8 mouse cellular contexts compared by ENCODE assay signal in genomic region chr2:66644384-66644783, GRCm38 (mm10). TPM values are rescaled to one million over a fixed set of nuclear protein-coding genes. Genes with fewer than 3 reads are reported as not detected.
DNase-seq lines count a peak whose midpoint lies in the region; ATAC-seq and TF ChIP-seq lines count a peak whose summit lies in the region.

No protein-coding gene starts in this region.

- no peak overlapping the region for H3K4me2 ChIP-seq in embryonic facial prominence, embryonic 11.5 days (ENCODE audit: low read depth, low read length)
- H3K4me2 ChIP-seq in lung, embryonic 14.5 days: no peak overlapping the region
- H3K4me2 ChIP-seq in forebrain, embryonic 12.5 days: no peak overlapping the region
- H3K4me2 ChIP-seq in midbrain, postnatal 0 days (ENCODE audit: low read depth, low read length, poor library complexity, severe bottlenecking): no peak overlapping the region

- H3K36me3 ChIP-seq in embryonic facial prominence, embryonic 11.5 days (replicated peaks; ENCODE audit: control insufficient read depth, insufficient read depth, low read depth, low read length): no peaks in the 10 kb centered on the region
- H3K36me3 ChIP-seq in embryonic facial prominence, embryonic 10.5 days (replicated peaks): no peaks in the 10 kb centered on the region
- no peaks in the 10 kb centered on the region for H3K36me3 ChIP-seq in lung, embryonic 14.5 days (ENCODE audit: insufficient read depth)
- no peaks in the 10 kb centered on the region for H3K36me3 ChIP-seq in forebrain, embryonic 12.5 days (replicated peaks)
- H3K36me3 ChIP-seq in midbrain, postnatal 0 days (ENCODE audit: insufficient read depth, low read length): no peaks in the 10 kb centered on the region

- no peaks in the 10 kb centered on the region for H3K27me3 ChIP-seq in embryonic facial prominence, embryonic 11.5 days (ENCODE audit: control insufficient read depth, insufficient read depth, low read length)
- no peaks in the 10 kb centered on the region for H3K27me3 ChIP-seq in embryonic facial prominence, embryonic 10.5 days (replicated peaks; ENCODE audit: low read depth, poor library complexity, severe bottlenecking)
- H3K27me3 ChIP-seq in lung, embryonic 14.5 days (ENCODE audit: insufficient read depth, low read length): no peaks in the 10 kb centered on the region
- H3K27me3 ChIP-seq in forebrain, embryonic 12.5 days: no peaks in the 10 kb centered on the region
- H3K27me3 ChIP-seq in midbrain, postnatal 0 days (ENCODE audit: insufficient read depth, low read length): no peaks in the 10 kb centered on the region

- no peak for ATAC-seq in embryonic facial prominence, embryonic 11.5 days (replicated peaks; ENCODE audit: insufficient number of reproducible peaks, low FRiP score, low TSS enrichment, low read depth)
- ATAC-seq in lung, embryonic 14.5 days (ENCODE audit: insufficient read depth): no peak
- peak; percentile 70; the same call in 1 of the 2 replicates for ATAC-seq in forebrain, embryonic 12.5 days (ENCODE audit: low FRiP score)
- ATAC-seq in midbrain, postnatal 0 days (ENCODE audit: low FRiP score): no peak

- 29% methylated on average over 5 of the region's 5 CpGs for WGBS in embryonic facial prominence, embryonic 11.5 days
- WGBS in embryonic facial prominence, embryonic 10.5 days: 38% methylated on average over 5 of the region's 5 CpGs
- WGBS in lung, embryonic 14.5 days: 19% methylated on average over 5 of the region's 5 CpGs
- WGBS in forebrain, embryonic 12.5 days: 29% methylated on average over 5 of the region's 5 CpGs
- WGBS in midbrain, postnatal 0 days: 23% methylated on average over 5 of the region's 5 CpGs

- H3K9ac ChIP-seq in embryonic facial prominence, embryonic 11.5 days (replicated peaks; ENCODE audit: low read length): no peak overlapping the region
- H3K9ac ChIP-seq in lung, embryonic 14.5 days: no peak overlapping the region
- H3K9ac ChIP-seq in forebrain, embryonic 12.5 days: no peak overlapping the region
- no peak overlapping the region for H3K9ac ChIP-seq in midbrain, postnatal 0 days (replicated peaks; ENCODE audit: low read length, poor library complexity, severe bottlenecking)

- H3K4me1 ChIP-seq in embryonic facial prominence, embryonic 11.5 days (ENCODE audit: control insufficient read depth, insufficient read depth, low read length): no peaks in the 10 kb centered on the region
- H3K4me1 ChIP-seq in embryonic facial prominence, embryonic 10.5 days: no peaks in the 10 kb centered on the region
- no peaks in the 10 kb centered on the region for H3K4me1 ChIP-seq in lung, embryonic 14.5 days (ENCODE audit: insufficient read depth)
- H3K4me1 ChIP-seq in forebrain, embryonic 12.5 days: no peaks in the 10 kb centered on the region
- no peaks in the 10 kb centered on the region for H3K4me1 ChIP-seq in midbrain, postnatal 0 days (ENCODE audit: insufficient read depth, low read length)

- H3K4me3 ChIP-seq in embryonic facial prominence, embryonic 11.5 days (ENCODE audit: low read depth, low read length): no peak overlapping the region
- H3K4me3 ChIP-seq in embryonic facial prominence, embryonic 10.5 days: no peak overlapping the region
- no peak overlapping the region for H3K4me3 ChIP-seq in lung, embryonic 14.5 days (ENCODE audit: low read depth, low read length)
- no peak overlapping the region for H3K4me3 ChIP-seq in forebrain, embryonic 12.5 days (replicated peaks)
- no peak overlapping the region for H3K4me3 ChIP-seq in midbrain, postnatal 0 days (ENCODE audit: low read depth, low read length)

- H3K9me3 ChIP-seq in embryonic facial prominence, embryonic 11.5 days (replicated peaks; ENCODE audit: control insufficient read depth, low read length): no peaks in the 10 kb centered on the region
- no peaks in the 10 kb centered on the region for H3K9me3 ChIP-seq in embryonic facial prominence, embryonic 10.5 days
- H3K9me3 ChIP-seq in lung, embryonic 14.5 days (ENCODE audit: low read depth, low read length): no peaks in the 10 kb centered on the region
- no peaks in the 10 kb centered on the region for H3K9me3 ChIP-seq in forebrain, embryonic 12.5 days
- no peaks in the 10 kb centered on the region for H3K9me3 ChIP-seq in midbrain, postnatal 0 days (ENCODE audit: low read length)

- H3K27ac ChIP-seq in embryonic facial prominence, embryonic 11.5 days (replicated peaks; ENCODE audit: low read depth, low read length): no peak overlapping the region
- no peak overlapping the region for H3K27ac ChIP-seq in embryonic facial prominence, embryonic 10.5 days (replicated peaks)
- H3K27ac ChIP-seq in lung, embryonic 14.5 days (ENCODE audit: low read depth): no peak overlapping the region
- H3K27ac ChIP-seq in forebrain, embryonic 12.5 days: no peak overlapping the region
- no peak overlapping the region for H3K27ac ChIP-seq in midbrain, postnatal 0 days (ENCODE audit: low read depth, low read length)

- peak; percentile 64 for TF ChIP-seq CTCF in lung, embryonic 14.5 days (IDR thresholded peaks at IDR 0.05; ENCODE audit: low read depth)
- peak; percentile 82 for TF ChIP-seq CTCF in midbrain, postnatal 0 days (IDR thresholded peaks at IDR 0.05)

- DNase-seq in embryonic facial prominence, embryonic 11.5 days (ENCODE audit: low spot score): peak; percentile 65
- DNase-seq in embryonic facial prominence, embryonic 10.5 days (ENCODE audit: low spot score): no peak
- DNase-seq in lung, embryonic 14.5 days: peak; percentile 81
- no peak for DNase-seq in lung, adult 18-20 months
- DNase-seq in midbrain, postnatal 0 days (ENCODE audit: low spot score): peak; percentile 75
- no peak for DNase-seq in yolk sac, embryonic 10.5 days (ENCODE audit: low spot score)
- DNase-seq in gastrocnemius, postnatal 4 days (ENCODE audit: low spot score in 2 of 2): no peak

RNA-seq across cellular contexts. Expression of gene Scn9a, which starts 9.6 kb away (rescaled TPM):
- 3.5 and 4.7 TPM in 2 replicates for polyA plus RNA-seq in embryonic facial prominence, embryonic 11.5 days (2014; fragmentation: Nextera tagmentation; extraction: Ambion mirVana)
- polyA plus RNA-seq in embryonic facial prominence, embryonic 10.5 days (2016; fragmentation: Nextera tagmentation; extraction: Ambion mirVana): 1.2 and 2.7 TPM in 2 replicates
- 0.15 and 0.18 TPM in 2 replicates for polyA plus RNA-seq in lung, embryonic 14.5 days (2014; fragmentation: Nextera tagmentation; extraction: Ambion mirVana)
- 1.9 and 2.5 TPM in 2 replicates for polyA plus RNA-seq in forebrain, embryonic 12.5 days (2016; fragmentation: Nextera tagmentation; extraction: Ambion mirVana)
- 8.7 and 18.1 TPM in 2 replicates for total RNA-seq in midbrain, postnatal 0 days (2014; rRNA removed)
- 11.1 and 14.5 TPM in 2 replicates for polyA plus RNA-seq in midbrain, postnatal 0 days (2015; fragmentation: Nextera tagmentation; extraction: Ambion mirVana)
- under 1 TPM; 0.05 to 0.07 TPM for total RNA-seq in gastrocnemius, postnatal 4 days (2021)

Comparison
In these comparisons a context has a peak if more than half of its experiments do, and no peak if none do; other contexts are left out.
1. DNase-seq: peak in embryonic facial prominence, embryonic 11.5 days (single experiment), lung, embryonic 14.5 days (single experiment) and midbrain, postnatal 0 days (single experiment); none in embryonic facial prominence, embryonic 10.5 days (single experiment), lung, adult 18-20 months (0 of 2), yolk sac, embryonic 10.5 days (single experiment) and gastrocnemius, postnatal 4 days (0 of 2).